ENCODE assay signal across 22 mouse cellular contexts in genomic region chr11:119868556-119868955, GRCm38 (mm10). TPM values are rescaled to one million over a fixed set of nuclear protein-coding genes. Genes with fewer than 3 reads are reported as not detected.
DNase-seq lines count a peak whose midpoint lies in the region; ATAC-seq and TF ChIP-seq lines count a peak whose summit lies in the region.
"Had no signal": no experiment of that assay in that cellular context is flagged by ENCODE, and none has a peak within 500 bp of the region (broad histone marks: within the 10 kb centered on the region; RNA-seq: fewer than 3 reads in every experiment).

No protein-coding gene starts in this region.

- peaks cover 22% of the 10 kb centered on the region; the same call in 1 of the 2 replicates for H3K36me3 ChIP-seq in hindbrain, postnatal 0 days (ENCODE audit: insufficient read depth, low read length)
- 0 out of 2 replicates have a peak, but pooled peaks cover 2% of the 10 kb centered on the region for H3K36me3 ChIP-seq in hindbrain, embryonic 11.5 days (ENCODE audit: control insufficient read depth, insufficient read depth, low read length)
- peaks cover 39% of the 10 kb centered on the region for H3K36me3 ChIP-seq in lung, embryonic 14.5 days (ENCODE audit: insufficient read depth)
- H3K36me3 ChIP-seq in embryonic facial prominence, embryonic 15.5 days = peaks cover 38% of the 10 kb centered on the region
- no peaks in the 10 kb centered on the region for H3K36me3 ChIP-seq in stomach, embryonic 16.5 days (ENCODE audit: control insufficient read depth, insufficient read depth, low read length)

- 0 out of 2 replicates have a peak, but pooled peaks cover under 1% of the 10 kb centered on the region for H3K4me1 ChIP-seq in hindbrain, postnatal 0 days (ENCODE audit: insufficient read depth, low read length)
- H3K4me1 ChIP-seq in hindbrain, embryonic 11.5 days (replicated peaks; ENCODE audit: control insufficient read depth, insufficient read depth, low read length) = no peaks in the 10 kb centered on the region
- no peaks in the 10 kb centered on the region for H3K4me1 ChIP-seq in lung, embryonic 14.5 days (ENCODE audit: insufficient read depth)
- peaks cover 8% of the 10 kb centered on the region for H3K4me1 ChIP-seq in embryonic facial prominence, embryonic 15.5 days
- H3K4me1 ChIP-seq in stomach, embryonic 16.5 days (ENCODE audit: control insufficient read depth, insufficient read depth, low read length) = peaks cover 5% of the 10 kb centered on the region; the same call in 1 of the 2 replicates
- H3K4me1 ChIP-seq: forebrain, embryonic 13.5 days; heart, embryonic 13.5 days; liver, embryonic 12.5 days; midbrain, embryonic 15.5 days had no signal

- H3K4me3 ChIP-seq in hindbrain, postnatal 0 days (ENCODE audit: low read length) = no peak overlapping the region
- H3K4me3 ChIP-seq in hindbrain, embryonic 11.5 days (ENCODE audit: low read depth, low read length) = no peak overlapping the region
- no peak overlapping the region for H3K4me3 ChIP-seq in lung, embryonic 14.5 days (ENCODE audit: low read depth, low read length)
- no peak overlapping the region for H3K4me3 ChIP-seq in embryonic facial prominence, embryonic 15.5 days (replicated peaks)
- H3K4me3 ChIP-seq in stomach, embryonic 16.5 days (replicated peaks; ENCODE audit: low read length) = no peak overlapping the region
- H3K4me3 ChIP-seq: erythroblast, embryonic 14.5 days; forebrain, embryonic 13.5 days; heart, embryonic 13.5 days; limb, embryonic 12.5 days; liver, embryonic 12.5 days; midbrain, embryonic 15.5 days; myocyte had no signal

- no peak overlapping the region for H3K4me2 ChIP-seq in hindbrain, postnatal 0 days (ENCODE audit: low read depth, low read length)
- no peak overlapping the region for H3K4me2 ChIP-seq in hindbrain, embryonic 11.5 days (replicated peaks; ENCODE audit: low read depth, low read length)
- H3K4me2 ChIP-seq in lung, embryonic 14.5 days = no peak overlapping the region
- H3K4me2 ChIP-seq in embryonic facial prominence, embryonic 15.5 days (replicated peaks) = no peak overlapping the region
- H3K4me2 ChIP-seq in stomach, embryonic 16.5 days (ENCODE audit: low read depth, low read length) = no peak overlapping the region
- H3K4me2 ChIP-seq: forebrain, embryonic 13.5 days; heart, embryonic 13.5 days; limb, embryonic 12.5 days; liver, embryonic 12.5 days; midbrain, embryonic 15.5 days had no signal

- DNase-seq in hindbrain, postnatal 0 days (ENCODE audit: low spot score) = no peak
- DNase-seq in hindbrain, embryonic 11.5 days (ENCODE audit: low spot score) = no peak
- peak; percentile 16 for DNase-seq in lung, embryonic 14.5 days
- DNase-seq in lung, postnatal 25 days (ENCODE audit: low spot score) = no peak
- no peak for DNase-seq in ovary, postnatal 10 days (ENCODE audit: low spot score)
- DNase-seq: cerebellum, adult 2 months; cerebellum, postnatal 36 days; gastrocnemius, postnatal 10 days; heart, adult 11 months; kidney, postnatal 14 days; lung, adult 2 months; thymus, postnatal 25 days had no signal

- ATAC-seq in hindbrain, postnatal 0 days = no peak
- ATAC-seq in hindbrain, embryonic 11.5 days (ENCODE audit: low FRiP score) = no peak
- no peak for ATAC-seq in lung, embryonic 14.5 days (ENCODE audit: insufficient read depth)
- no peak for ATAC-seq in embryonic facial prominence, embryonic 15.5 days (ENCODE audit: insufficient number of reproducible peaks, low FRiP score, low TSS enrichment, low read depth)
- ATAC-seq in stomach, embryonic 16.5 days (ENCODE audit: insufficient read depth, low FRiP score) = no peak
- ATAC-seq: forebrain, embryonic 13.5 days; liver, embryonic 12.5 days; midbrain, embryonic 15.5 days had no signal

- H3K9ac ChIP-seq in hindbrain, postnatal 0 days (replicated peaks; ENCODE audit: low read length) = no peak overlapping the region
- H3K9ac ChIP-seq in hindbrain, embryonic 11.5 days (ENCODE audit: low read depth, low read length) = no peak overlapping the region
- no peak overlapping the region for H3K9ac ChIP-seq in lung, embryonic 14.5 days
- no peak overlapping the region for H3K9ac ChIP-seq in embryonic facial prominence, embryonic 15.5 days
- H3K9ac ChIP-seq in stomach, embryonic 16.5 days (ENCODE audit: low read length) = peak overlapping the region; percentile 28; the same call in 1 of the 2 replicates
- H3K9ac ChIP-seq: forebrain, embryonic 13.5 days; heart, embryonic 13.5 days; limb, embryonic 12.5 days; liver, embryonic 12.5 days; midbrain, embryonic 15.5 days had no signal

- TF ChIP-seq CTCF in hindbrain, postnatal 0 days (IDR thresholded peaks at IDR 0.05; ENCODE audit: low read depth) = no peak
- no peak for TF ChIP-seq CTCF in lung, embryonic 14.5 days (IDR thresholded peaks at IDR 0.05; ENCODE audit: low read depth)

- no peaks in the 10 kb centered on the region for H3K27me3 ChIP-seq in hindbrain, postnatal 0 days (ENCODE audit: insufficient read depth, low read length)
- no peaks in the 10 kb centered on the region for H3K27me3 ChIP-seq in hindbrain, embryonic 11.5 days (ENCODE audit: control insufficient read depth, insufficient read depth, low read length)
- no peaks in the 10 kb centered on the region for H3K27me3 ChIP-seq in lung, embryonic 14.5 days (ENCODE audit: insufficient read depth, low read length)
- no peaks in the 10 kb centered on the region for H3K27me3 ChIP-seq in embryonic facial prominence, embryonic 15.5 days
- H3K27me3 ChIP-seq in stomach, embryonic 16.5 days (ENCODE audit: control insufficient read depth, insufficient read depth, low read length) = no peaks in the 10 kb centered on the region
- H3K27me3 ChIP-seq: CH12.LX; forebrain, embryonic 13.5 days; heart, embryonic 13.5 days; limb, embryonic 12.5 days; liver, embryonic 12.5 days; midbrain, embryonic 15.5 days had no signal

- H3K27ac ChIP-seq in hindbrain, postnatal 0 days = 0 out of 2 replicates have a peak overlapping the region, but pooled peaks have one; percentile 7
- no peak overlapping the region for H3K27ac ChIP-seq in hindbrain, embryonic 11.5 days (ENCODE audit: low read depth, low read length)
- peak overlapping the region; percentile 70; the same call in 1 of the 2 replicates for H3K27ac ChIP-seq in lung, embryonic 14.5 days (ENCODE audit: low read depth)
- H3K27ac ChIP-seq in embryonic facial prominence, embryonic 15.5 days (replicated peaks) = peak overlapping the region; percentile 41; the same call in 1 of the 2 replicates
- H3K27ac ChIP-seq in stomach, embryonic 16.5 days (ENCODE audit: low read length) = peak overlapping the region; percentile 83
- H3K27ac ChIP-seq: forebrain, embryonic 13.5 days; heart, embryonic 13.5 days; limb, embryonic 12.5 days; liver, embryonic 12.5 days; midbrain, embryonic 15.5 days had no signal

- H3K9me3 ChIP-seq in hindbrain, postnatal 0 days (ENCODE audit: low read length) = no peaks in the 10 kb centered on the region
- H3K9me3 ChIP-seq in hindbrain, embryonic 11.5 days (ENCODE audit: control insufficient read depth, low read length) = no peaks in the 10 kb centered on the region
- H3K9me3 ChIP-seq in lung, embryonic 14.5 days (ENCODE audit: low read depth, low read length) = no peaks in the 10 kb centered on the region
- no peaks in the 10 kb centered on the region for H3K9me3 ChIP-seq in embryonic facial prominence, embryonic 15.5 days (replicated peaks)
- no peaks in the 10 kb centered on the region for H3K9me3 ChIP-seq in stomach, embryonic 16.5 days (replicated peaks; ENCODE audit: control insufficient read depth, low read length)
- H3K9me3 ChIP-seq: forebrain, embryonic 13.5 days; heart, embryonic 13.5 days; limb, embryonic 12.5 days; liver, embryonic 12.5 days; midbrain, embryonic 15.5 days had no signal

- WGBS in hindbrain, postnatal 0 days = 82% methylated on average over 4 of the region's 4 CpGs
- WGBS in hindbrain, embryonic 11.5 days = 83% methylated on average over 4 of the region's 4 CpGs
- 63% methylated on average over 4 of the region's 4 CpGs for WGBS in lung, embryonic 14.5 days
- 65% methylated on average over 4 of the region's 4 CpGs for WGBS in embryonic facial prominence, embryonic 15.5 days
- WGBS in stomach, embryonic 16.5 days = 72% methylated on average over 4 of the region's 4 CpGs

RNA-seq across cellular contexts. Expression of gene Chmp6, which starts 44.7 kb away (rescaled TPM):
- 102 and 117 TPM in 2 replicates for total RNA-seq in hindbrain, postnatal 0 days (2014; rRNA removed)
- 115 and 118 TPM in 2 replicates for polyA plus RNA-seq in hindbrain, postnatal 0 days (2015; fragmentation: Nextera tagmentation; extraction: Ambion mirVana)
- polyA plus RNA-seq in hindbrain, embryonic 11.5 days (2014; fragmentation: Nextera tagmentation; extraction: Ambion mirVana) = 87.2 and 88.3 TPM in 2 replicates
- polyA plus RNA-seq in lung, embryonic 14.5 days (2014; fragmentation: Nextera tagmentation; extraction: Ambion mirVana) = 94.3 and 104 TPM in 2 replicates
- 93.8 and 95.1 TPM in 2 replicates for polyA plus RNA-seq in embryonic facial prominence, embryonic 15.5 days (2015; fragmentation: Nextera tagmentation; extraction: Ambion mirVana)
- 80.1 and 82.0 TPM in 2 replicates for polyA plus RNA-seq in stomach, embryonic 16.5 days (2015; fragmentation: Nextera tagmentation; extraction: Ambion mirVana)
